Mouse (Mus musculus) cerebral cortex, adult 2 months (tissue): Measurements from ENCODE around the gene Adprhl1.

Experiments used
- WGBS: fragments of 180-500 bp; shearing (Covaris S2); methylation state at CpG from one replicate; pipeline ENCODE4 v1.1.7; 2018; 5-methylcytosine and 5-hydroxymethylcytosine counted together

Gene Adprhl1

GRCm38 (mm10) chr8:13254019-13254418 is at the start of gene Adprhl1:
Adprhl1 (minus strand) TSS chr8:13254162.
- 25% methylated on average over 8 of the region's 8 CpGs for WGBS

GRCm38 (mm10) chr8:13301036-13301435 is 47.1 kb upstream of the Adprhl1 start:
- WGBS, result 92% methylated on average over 7 of the region's 7 CpGs

GRCm38 (mm10) chr8:13299571-13299970 is 45.6 kb upstream of the Adprhl1 start:
- WGBS, result 98% methylated on average over 8 of the region's 8 CpGs

GRCm38 (mm10) chr8:13293677-13294470 is 39.9 kb upstream of the Adprhl1 start:
- 95% methylated on average over 9 of the region's 9 CpGs for WGBS

GRCm38 (mm10) chr8:13292364-13292763 is 38.4 kb upstream of the Adprhl1 start:
- WGBS, result 30% methylated on average over 9 of the region's 9 CpGs

GRCm38 (mm10) chr8:13288646-13289045 is 34.7 kb upstream of the Adprhl1 start:
- 2% methylated on average over 6 of the region's 6 CpGs for WGBS

- WGBS, result under 1% methylated on average over 79 of the region's 79 CpGs
Observed at GRCm38 (mm10) chr8:13287692-13288623, 34.0 kb upstream of the Adprhl1 start, which contains the start of the genes Dcun1d2 and Tmco3. Dcun1d2 (minus strand) TSS chr8:13288131. Tmco3 (plus strand) TSS chr8:13288190.

- under 1% methylated on average over 34 of the region's 34 CpGs for WGBS
Observed at GRCm38 (mm10) chr8:13287304-13287691, 33.3 kb upstream of the Adprhl1 start.

- WGBS, result 91% methylated on average over 1 of the region's 1 CpGs
Observed at GRCm38 (mm10) chr8:13283200-13283599, 29.2 kb upstream of the Adprhl1 start.

GRCm38 (mm10) chr8:13276941-13277447 is 23.0 kb upstream of the Adprhl1 start:
- WGBS, result 87% methylated on average over 5 of the region's 5 CpGs

GRCm38 (mm10) chr8:13272834-13273233 is 18.9 kb upstream of the Adprhl1 start:
- WGBS, result 93% methylated on average over 5 of the region's 5 CpGs

GRCm38 (mm10) chr8:13267566-13267965 is 13.6 kb upstream of the Adprhl1 start:
- WGBS, result 60% methylated on average over 2 of the region's 2 CpGs

GRCm38 (mm10) chr8:13263376-13263775 is 9.4 kb upstream of the Adprhl1 start:
- WGBS, result 53% methylated on average over 3 of the region's 3 CpGs

- 82% methylated on average over 5 of the region's 5 CpGs for WGBS
Observed at GRCm38 (mm10) chr8:13253413-13253812, 549 bp downstream of the Adprhl1 start.

- WGBS, result 92% methylated on average over 13 of the region's 13 CpGs
Observed at GRCm38 (mm10) chr8:13252837-13253236, 1.1 kb downstream of the Adprhl1 start.

GRCm38 (mm10) chr8:13244343-13244880 is 9.6 kb downstream of the Adprhl1 start:
- 90% methylated on average over 11 of the region's 11 CpGs for WGBS

- 87% methylated on average over 10 of the region's 10 CpGs for WGBS
Observed at GRCm38 (mm10) chr8:13242985-13243870, 10.7 kb downstream of the Adprhl1 start.

GRCm38 (mm10) chr8:13240691-13241090 is 13.3 kb downstream of the Adprhl1 start:
- 81% methylated on average over 7 of the region's 7 CpGs for WGBS

- 90% methylated on average over 9 of the region's 9 CpGs for WGBS
Observed at GRCm38 (mm10) chr8:13240055-13240454, 13.9 kb downstream of the Adprhl1 start.

- 94% methylated on average over 13 of the region's 13 CpGs for WGBS
Observed at GRCm38 (mm10) chr8:13234803-13235202, 19.2 kb downstream of the Adprhl1 start.

- 93% methylated on average over 4 of the region's 4 CpGs for WGBS
Observed at GRCm38 (mm10) chr8:13230471-13230870, 23.5 kb downstream of the Adprhl1 start.
